Mouse (Mus musculus) neural tube, embryonic 11.5 days (tissue): ENCODE measurements around the gene Plekhg5. TPM values are rescaled to one million over a fixed set of nuclear protein-coding genes. Genes with fewer than 3 reads are reported as not detected.
A peak's percentile ranks its signal among the peaks of the same experiment; 100 is the strongest.

ENCODE experiments used
- ATAC-seq: fragments of 200-750 bp; cut with Nextera tagmentation; 2 replicates; pipeline ENCODE4 v1.8.0; 2017; ENCODE audit warnings: moderate number of reproducible peaks, mild to moderate bottlenecking, moderate TSS enrichment, moderate library complexity; ENCODE audit not compliant: insufficient read depth, low FRiP score, low TSS enrichment
- DNase-seq: peaks from one replicate; pipeline ENCODE4 v3.0.0-alpha.2; 2015; ENCODE audit warnings: low spot score
- H3K27ac ChIP-seq: fragments of 300-500 bp; sonication (generic); 2 replicates; pipeline ENCODE4 v1.5.1; 2014; ENCODE audit warnings: low read depth, mild to moderate bottlenecking, low read length
- H3K27me3 ChIP-seq: fragments of 300-500 bp; sonication (generic); 2 replicates; pipeline ENCODE4 v1.6.1; 2014; ENCODE audit warnings: mild to moderate bottlenecking, low read length, mixed read lengths; ENCODE audit not compliant: control insufficient read depth, insufficient read depth
- H3K36me3 ChIP-seq: fragments of 300-500 bp; sonication (generic); 2 replicates; pipeline ENCODE4 v1.6.1; 2014; ENCODE audit warnings: mild to moderate bottlenecking, low read length, moderate library complexity, mixed read lengths; ENCODE audit not compliant: control insufficient read depth, insufficient read depth
- H3K4me1 ChIP-seq: fragments of 300-500 bp; sonication (generic); 2 replicates; pipeline ENCODE4 v1.6.1; 2014; ENCODE audit warnings: low read length, mixed read lengths; ENCODE audit not compliant: control insufficient read depth, insufficient read depth
- H3K4me2 ChIP-seq: fragments of 300-500 bp; sonication (generic); 2 replicates; pipeline ENCODE4 v1.6.1; 2014; ENCODE audit warnings: low read depth, mild to moderate bottlenecking, moderate library complexity
- H3K4me3 ChIP-seq: fragments of 300-500 bp; sonication (generic); 2 replicates; pipeline ENCODE4 v1.5.1; 2014; ENCODE audit warnings: low read depth, low read length
- H3K9ac ChIP-seq: fragments of 300-500 bp; sonication (generic); 2 replicates; pipeline ENCODE4 v1.6.1; 2014; ENCODE audit warnings: mild to moderate bottlenecking, low read length
- H3K9me3 ChIP-seq: fragments of 300-500 bp; sonication (generic); 2 replicates; pipeline ENCODE4 v1.6.1; 2016; ENCODE audit warnings: low read length; ENCODE audit not compliant: control insufficient read depth
- WGBS: fragments of 180-500 bp; shearing (Covaris S2); extraction: QIAGEN DNeasy Blood & Tissue Kit; methylation state at CpG from one replicate; pipeline ENCODE4 v1.1.7; 2014; 5-methylcytosine and 5-hydroxymethylcytosine counted together
- polyA plus RNA-seq: library from polyadenylated mRNA; unstranded; fragments of >200 nt; fragmentation: Nextera tagmentation; extraction: Ambion mirVana; gene quantifications from 2 replicates; pipeline ENCODE4 v1.2.1, GENCODE M21; 2014

Gene Plekhg5
- polyA plus RNA-seq, 1 experiment from 2014 or later, result 7.2 TPM

DNA sequence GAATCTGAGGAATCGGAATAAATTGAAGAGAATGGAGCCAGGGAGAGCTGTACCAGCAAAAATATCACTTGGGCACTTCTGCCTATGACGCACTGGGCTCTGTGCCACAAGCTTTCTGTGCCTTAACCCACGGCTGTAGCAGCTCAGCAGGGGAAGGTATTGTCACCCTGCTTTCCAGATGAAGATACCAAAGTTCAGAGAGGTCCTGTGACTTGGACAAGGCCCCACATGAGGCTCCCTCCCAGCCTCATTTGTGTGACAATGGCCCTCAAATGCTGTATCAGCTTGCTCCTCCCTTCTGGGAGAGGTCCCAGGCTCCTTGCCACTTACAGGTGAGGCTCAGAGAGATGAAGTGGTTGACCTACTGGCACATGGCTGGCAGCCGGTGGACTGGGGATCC lies 15.8 kb downstream of the Plekhg5 start:
- no peak overlapping the region for H3K4me2 ChIP-seq
- no peaks in the 10 kb centered on the region for H3K36me3 ChIP-seq
- H3K27ac ChIP-seq, result no peak overlapping the region
- H3K9me3 ChIP-seq, result no peaks in the 10 kb centered on the region
- ATAC-seq (no peak), DNase-seq (no peak)
- H3K4me1 ChIP-seq, result peaks cover 14% of the 10 kb centered on the region
- peak overlapping the region; percentile 71; the same call in 1 of the 2 replicates for H3K4me3 ChIP-seq
- no peak overlapping the region for H3K9ac ChIP-seq
- no peaks in the 10 kb centered on the region for H3K27me3 ChIP-seq
- 33% methylated on average over 4 of the region's 4 CpGs for WGBS

DNA sequence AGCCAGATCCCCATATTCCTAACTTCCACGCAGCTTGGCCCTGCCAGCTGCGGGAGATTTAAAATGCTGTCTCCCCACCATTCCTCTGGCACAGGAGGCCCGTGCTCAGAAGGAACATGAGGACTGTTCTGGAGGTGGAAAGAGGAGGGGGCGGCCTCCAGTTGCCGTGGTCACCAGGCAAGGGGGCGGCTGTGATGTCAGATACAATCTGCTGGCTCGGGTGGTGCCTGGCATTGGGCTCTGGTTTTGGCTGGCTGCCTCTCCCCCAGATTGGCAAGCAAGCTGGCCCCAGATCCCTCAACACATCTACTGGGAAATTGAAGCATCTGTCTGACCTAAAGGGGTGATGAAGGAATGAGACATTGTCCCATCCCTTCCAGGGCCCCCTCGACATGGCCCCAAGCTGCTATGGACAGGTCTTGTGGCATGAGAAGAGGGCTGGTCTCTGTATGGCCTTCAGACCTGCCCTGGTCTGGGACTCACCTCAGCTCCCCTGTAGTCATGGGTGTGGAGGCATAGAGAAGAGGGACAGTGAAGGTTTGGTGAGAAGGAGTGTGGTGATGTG lies 16.3 kb downstream of the Plekhg5 start:
- no peaks in the 10 kb centered on the region for H3K9me3 ChIP-seq
- DNase-seq (no peak), ATAC-seq (no peak)
- no peak overlapping the region for H3K4me3 ChIP-seq
- H3K36me3 ChIP-seq, result no peaks in the 10 kb centered on the region
- H3K4me1 ChIP-seq, result peaks cover 14% of the 10 kb centered on the region
- H3K27me3 ChIP-seq, result no peaks in the 10 kb centered on the region
- no peak overlapping the region for H3K9ac ChIP-seq
- 46% methylated on average over 8 of the region's 8 CpGs for WGBS
- H3K27ac ChIP-seq, result no peak overlapping the region
- no peak overlapping the region for H3K4me2 ChIP-seq

DNA sequence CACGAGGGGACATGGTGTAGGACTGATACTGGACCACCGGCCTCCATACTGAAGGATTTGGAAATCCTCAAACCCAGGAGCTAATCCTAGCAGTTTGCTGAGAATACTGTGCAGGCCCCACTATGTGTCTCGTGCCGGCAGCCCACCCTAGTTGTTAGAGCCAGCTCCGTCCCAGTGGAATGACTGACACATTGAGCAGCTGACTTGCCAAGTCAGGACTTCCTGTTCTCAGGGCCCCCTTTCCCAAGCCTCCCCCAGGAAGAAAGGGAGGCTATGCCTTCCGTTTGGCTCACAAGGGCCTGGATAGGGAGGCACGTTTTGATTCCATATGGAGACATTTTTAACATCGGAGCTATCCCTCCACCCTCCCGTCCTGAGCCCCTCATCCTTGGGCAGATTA lies 17.9 kb downstream of the Plekhg5 start:
- ATAC-seq, result no peak
- DNase-seq, result no peak
- Histone ChIP-seq H3K4me1 (peaks cover 14% of the 10 kb centered on the region), H3K4me2 (no peak overlapping the region), H3K27ac (no peak overlapping the region), H3K9me3 (no peaks in the 10 kb centered on the region), H3K36me3 (no peaks in the 10 kb centered on the region), H3K9ac (no peak overlapping the region), H3K4me3 (no peak overlapping the region), H3K27me3 (no peaks in the 10 kb centered on the region)
- 85% methylated on average over 9 of the region's 9 CpGs for WGBS

DNA sequence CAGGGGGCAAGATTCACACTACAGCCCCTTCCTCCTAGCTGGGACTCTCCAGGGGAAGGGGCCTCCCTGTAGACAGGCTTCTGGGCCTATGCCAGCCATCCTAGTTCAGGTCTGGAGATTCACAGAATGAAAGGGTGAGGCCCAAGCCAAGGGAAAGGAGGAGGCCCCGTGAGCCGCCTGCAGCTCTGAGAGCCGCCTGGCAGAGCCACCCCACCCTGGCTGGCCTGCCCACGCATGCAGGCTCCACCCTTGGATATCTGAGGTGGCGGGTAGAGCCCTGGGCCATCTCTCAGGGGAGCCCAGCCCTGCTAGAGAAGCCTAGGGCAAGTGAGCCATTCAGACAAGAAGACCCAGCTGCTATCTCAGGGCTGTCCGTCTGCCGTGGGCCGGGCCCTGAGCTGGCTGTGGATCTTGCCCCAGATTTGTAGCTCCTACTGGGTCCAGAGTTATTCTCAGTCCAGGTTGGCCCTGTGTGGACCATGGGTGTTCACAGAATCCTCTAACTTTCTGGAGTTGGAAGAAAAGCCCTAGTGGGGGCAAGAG lies 20.5 kb downstream of the Plekhg5 start:
- H3K4me3 ChIP-seq, result no peak overlapping the region
- H3K4me2 ChIP-seq, result no peak overlapping the region
- H3K9ac ChIP-seq, result no peak overlapping the region
- no peak overlapping the region for H3K27ac ChIP-seq
- DNase-seq, result no peak
- 72% methylated on average over 8 of the region's 8 CpGs for WGBS
- no peak for ATAC-seq
- no peaks in the 10 kb centered on the region for H3K27me3 ChIP-seq
- H3K4me1 ChIP-seq, result peaks cover 6% of the 10 kb centered on the region
- H3K36me3 ChIP-seq, result no peaks in the 10 kb centered on the region
- no peaks in the 10 kb centered on the region for H3K9me3 ChIP-seq

DNA sequence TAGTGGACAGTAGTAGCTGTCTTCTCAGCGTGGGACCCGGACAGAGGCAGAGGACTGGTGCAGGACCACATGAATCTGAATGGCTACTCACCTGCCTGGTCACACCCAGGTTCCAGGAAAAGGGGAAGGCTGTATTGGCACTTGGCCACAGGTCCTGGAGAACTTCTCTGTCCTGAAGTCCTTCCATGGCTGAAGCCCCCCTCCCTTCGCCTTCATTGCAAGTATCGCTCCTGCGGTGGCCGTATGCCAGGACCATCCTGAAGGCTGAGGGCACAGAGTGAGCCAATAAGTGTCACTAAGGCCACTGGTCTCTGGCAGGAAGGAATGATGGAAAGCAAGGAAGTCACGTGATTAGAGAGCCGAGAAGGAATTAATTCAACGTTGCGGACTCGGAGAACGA lies 21.9 kb downstream of the Plekhg5 start:
- H3K27ac ChIP-seq, result no peak overlapping the region
- no peaks in the 10 kb centered on the region for H3K36me3 ChIP-seq
- no peaks in the 10 kb centered on the region for H3K9me3 ChIP-seq
- no peak overlapping the region for H3K4me2 ChIP-seq
- DNase-seq (no peak), ATAC-seq (no peak)
- H3K27me3 ChIP-seq, result no peaks in the 10 kb centered on the region
- H3K9ac ChIP-seq, result no peak overlapping the region
- no peaks in the 10 kb centered on the region; the same call in 1 of the 2 replicates for H3K4me1 ChIP-seq
- no peak overlapping the region for H3K4me3 ChIP-seq
- WGBS, result 93% methylated on average over 12 of the region's 12 CpGs

DNA sequence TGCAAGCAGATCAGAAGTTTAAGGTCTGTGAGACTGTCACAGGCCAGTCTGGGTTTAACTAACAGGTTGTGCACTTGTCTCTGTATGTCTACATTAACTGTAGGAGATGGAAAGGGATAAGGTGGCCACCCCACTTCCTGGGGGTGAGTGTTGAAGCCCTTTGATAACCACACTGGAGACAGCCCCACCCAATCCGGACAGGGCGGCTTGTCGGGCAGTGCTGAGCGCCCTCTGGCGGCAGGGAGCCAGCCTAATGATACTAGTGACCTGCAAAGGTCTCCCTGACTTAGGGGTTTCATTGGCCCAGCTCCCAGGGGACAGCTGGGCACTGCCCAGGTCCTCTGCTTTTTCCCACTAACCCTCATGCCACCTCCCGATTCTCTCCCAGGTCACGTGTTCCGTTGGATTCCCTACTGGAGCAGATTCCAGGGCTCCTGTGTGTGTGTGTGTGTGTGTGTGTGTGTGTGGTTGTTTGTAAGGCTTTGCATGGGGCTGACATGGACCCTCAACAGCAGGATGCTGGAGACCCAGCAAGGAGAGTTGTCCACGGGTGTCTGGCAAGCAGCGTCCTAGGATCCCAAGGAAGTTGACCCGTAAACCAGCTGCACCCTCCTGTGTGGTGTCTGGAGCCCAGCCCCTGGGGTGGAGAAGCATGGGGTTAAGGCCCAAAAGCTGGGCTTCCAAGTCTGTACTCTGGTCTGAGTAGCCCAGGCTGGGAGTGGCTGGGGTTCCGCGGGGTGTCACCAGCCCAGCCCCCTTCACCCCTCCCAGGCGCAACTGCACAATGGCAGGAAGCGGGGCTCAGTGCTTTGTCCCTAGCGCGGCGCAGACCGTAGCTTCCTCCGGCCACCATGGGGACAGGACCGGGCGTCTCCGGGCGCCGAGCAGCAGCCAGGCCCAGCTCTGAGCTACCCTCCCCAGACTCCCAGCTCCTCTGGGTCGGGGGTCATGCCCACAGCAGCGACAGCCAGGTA lies 23.9 kb downstream of the Plekhg5 start:
- Histone ChIP-seq H3K27ac (0 out of 2 replicates have a peak overlapping the region, but pooled peaks have one; percentile 8), H3K27me3 (no peaks in the 10 kb centered on the region), H3K4me1 (no peaks in the 10 kb centered on the region; the same call in 1 of the 2 replicates), H3K9me3 (no peaks in the 10 kb centered on the region), H3K4me2 (peak overlapping the region; percentile 9; the same call in 1 of the 2 replicates), H3K9ac (0 out of 2 replicates have a peak overlapping the region, but pooled peaks have one; percentile 2), H3K36me3 (no peaks in the 10 kb centered on the region), H3K4me3 (no peak overlapping the region)
- WGBS, result 22% methylated on average over 26 of the region's 27 CpGs
- DNase-seq (peak; percentile 65), ATAC-seq (no peak)

DNA sequence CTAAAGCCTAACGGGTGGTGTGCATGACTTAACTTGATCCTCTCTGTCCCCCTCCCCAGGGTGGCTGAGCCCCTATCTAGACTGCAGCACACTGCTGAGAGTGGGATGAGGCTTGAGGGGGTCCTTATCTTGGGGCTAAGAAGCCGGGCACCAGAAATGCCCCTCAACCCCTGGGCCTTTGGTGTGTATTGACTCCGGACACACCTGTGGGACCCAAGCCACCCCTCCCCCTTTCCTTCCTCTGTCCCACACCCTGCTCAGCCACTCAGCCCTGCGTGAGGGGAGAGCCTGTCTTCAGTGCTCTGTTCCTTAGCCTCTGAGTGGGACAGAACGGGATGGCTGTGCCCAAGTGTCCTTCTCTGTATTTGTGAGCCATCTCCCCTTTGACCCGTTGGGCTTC lies 24.6 kb downstream of the Plekhg5 start:
- ATAC-seq, result no peak
- H3K4me1 ChIP-seq, result no peaks in the 10 kb centered on the region; the same call in 1 of the 2 replicates
- 49% methylated on average over 6 of the region's 6 CpGs for WGBS
- no peak overlapping the region for H3K4me3 ChIP-seq
- no peak overlapping the region for H3K27ac ChIP-seq
- no peaks in the 10 kb centered on the region for H3K36me3 ChIP-seq
- no peaks in the 10 kb centered on the region for H3K9me3 ChIP-seq
- H3K27me3 ChIP-seq, result no peaks in the 10 kb centered on the region
- 0 out of 2 replicates have a peak overlapping the region, but pooled peaks have one; percentile 2 for H3K9ac ChIP-seq
- DNase-seq, result no peak
- peak overlapping the region; percentile 9; the same call in 1 of the 2 replicates for H3K4me2 ChIP-seq

DNA sequence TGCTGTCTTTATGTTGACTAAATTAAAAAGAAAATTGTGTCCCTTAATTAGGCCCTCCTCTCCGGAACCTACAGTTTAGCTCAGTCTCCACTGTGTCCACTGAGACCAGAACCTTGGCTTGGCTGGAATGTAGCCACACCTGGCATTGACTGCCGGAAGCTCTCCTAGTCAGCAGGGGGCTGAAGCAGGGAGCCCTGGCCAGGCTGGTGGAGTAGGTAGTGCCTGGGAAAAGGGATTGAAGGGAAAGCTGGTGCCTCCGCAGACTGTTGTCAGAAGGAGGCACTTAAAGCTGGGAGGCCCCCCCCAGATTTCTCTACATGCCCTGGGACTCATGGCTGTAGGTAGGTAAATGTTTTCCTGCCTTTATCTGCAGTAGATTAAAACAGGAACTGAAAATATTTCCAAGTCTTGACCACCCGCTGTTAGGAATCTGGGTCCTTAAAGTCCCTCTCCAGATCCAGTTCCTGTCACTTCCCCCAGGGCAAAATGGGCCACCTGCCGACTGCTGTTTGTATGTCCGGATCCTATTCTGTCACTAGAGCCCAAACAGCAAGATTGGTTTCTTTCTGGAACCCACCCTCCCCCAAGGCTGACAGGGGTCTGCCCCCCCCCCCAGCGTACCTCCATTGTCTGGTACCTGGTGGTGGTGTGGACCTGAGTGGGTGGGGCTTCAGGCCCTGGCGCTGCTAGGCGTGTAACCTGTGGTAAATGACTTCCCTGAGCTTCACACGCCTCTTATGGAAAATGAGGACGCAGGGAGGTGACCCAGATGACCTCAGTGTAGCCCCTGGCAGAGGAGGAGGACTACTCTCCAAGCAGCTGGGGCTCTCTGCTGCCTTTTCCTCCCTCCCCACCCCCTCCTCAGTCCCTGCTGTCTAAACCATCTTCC lies 25.9 kb downstream of the Plekhg5 start:
- ATAC-seq, result no peak
- no peak overlapping the region for H3K4me3 ChIP-seq
- H3K27ac ChIP-seq, result no peak overlapping the region
- H3K9ac ChIP-seq, result no peak overlapping the region
- no peak for DNase-seq
- H3K36me3 ChIP-seq, result no peaks in the 10 kb centered on the region
- 24% methylated on average over 11 of the region's 11 CpGs for WGBS
- no peak overlapping the region for H3K4me2 ChIP-seq
- no peaks in the 10 kb centered on the region; the same call in 1 of the 2 replicates for H3K4me1 ChIP-seq
- no peaks in the 10 kb centered on the region for H3K9me3 ChIP-seq
- no peaks in the 10 kb centered on the region for H3K27me3 ChIP-seq
